Mouse (Mus musculus) WW6 (cell line): Measurements from ENCODE around the gene Stk32c.

ENCODE experiments used
- DNase-seq: peaks from one replicate; pipeline ENCODE4 v3.0.0-alpha.2; 2013; ENCODE audit warnings: low read depth, low spot score

Stk32c gene

GRCm38 (mm10) chr7:139200108-139200507 lies 13.0 kb downstream of the Stk32c start:
- DNase-seq, result no peak

- no peak for DNase-seq
Observed at GRCm38 (mm10) chr7:139197022-139197421, 16.1 kb downstream of the Stk32c start.

GRCm38 (mm10) chr7:139191619-139192018 lies 21.5 kb downstream of the Stk32c start:
- no peak for DNase-seq

GRCm38 (mm10) chr7:139190616-139191015 lies 22.5 kb downstream of the Stk32c start:
- no peak for DNase-seq

- DNase-seq, result no peak
Observed at GRCm38 (mm10) chr7:139188634-139189207, 24.4 kb downstream of the Stk32c start.

GRCm38 (mm10) chr7:139187771-139188633 lies 25.1 kb downstream of the Stk32c start:
- no peak for DNase-seq

GRCm38 (mm10) chr7:139187277-139187676 lies 25.8 kb downstream of the Stk32c start:
- DNase-seq, result no peak

- no peak for DNase-seq
Observed at GRCm38 (mm10) chr7:139186436-139186835, 26.7 kb downstream of the Stk32c start.

- DNase-seq, result no peak
Observed at GRCm38 (mm10) chr7:139185971-139186370, 27.1 kb downstream of the Stk32c start.

- no peak for DNase-seq
Observed at GRCm38 (mm10) chr7:139184846-139185245, 28.3 kb downstream of the Stk32c start.

- DNase-seq, result no peak
Observed at GRCm38 (mm10) chr7:139184396-139184795, 28.7 kb downstream of the Stk32c start.

- no peak for DNase-seq
Observed at GRCm38 (mm10) chr7:139180058-139180457, 33.0 kb downstream of the Stk32c start.

- no peak for DNase-seq
Observed at GRCm38 (mm10) chr7:139179299-139179698, 33.8 kb downstream of the Stk32c start.

- DNase-seq, result no peak
Observed at GRCm38 (mm10) chr7:139169143-139169542, 44.0 kb downstream of the Stk32c start.

GRCm38 (mm10) chr7:139164410-139164809 lies 48.7 kb downstream of the Stk32c start:
- no peak for DNase-seq

GRCm38 (mm10) chr7:139158956-139159355 lies 54.2 kb downstream of the Stk32c start:
- no peak for DNase-seq

- DNase-seq, result no peak
Observed at GRCm38 (mm10) chr7:139158549-139158948, 54.6 kb downstream of the Stk32c start.

- no peak for DNase-seq
Observed at GRCm38 (mm10) chr7:139157541-139157940, 55.6 kb downstream of the Stk32c start.

GRCm38 (mm10) chr7:139156341-139157058 lies 56.6 kb downstream of the Stk32c start:
- DNase-seq, result no peak

- no peak for DNase-seq
Observed at GRCm38 (mm10) chr7:139152927-139153326, 60.2 kb downstream of the Stk32c start.

GRCm38 (mm10) chr7:139151116-139151515 lies 62.0 kb downstream of the Stk32c start:
- no peak for DNase-seq

- DNase-seq, result no peak
Observed at GRCm38 (mm10) chr7:139149373-139149772, 63.7 kb downstream of the Stk32c start.
